Mouse (Mus musculus) heart, adult 2 months (tissue): Measurements from ENCODE around the gene Stab1.

Experiments used
- CTCF ChIP-seq: fragments of 200-600 bp; IDR thresholded peaks from 2 replicates; pipeline ENCODE4 v1.8.1; 2022; ENCODE audit warnings: antibody characterized with exemption, mild to moderate bottlenecking, moderate library complexity
- EP300 ChIP-seq: fragments of 200-500 bp; IDR thresholded peaks from 2 replicates; pipeline ENCODE4 v1.6.1; 2011; ENCODE audit warnings: low read depth, low read length, control low read depth; ENCODE audit not compliant: insufficient read depth

DNA sequence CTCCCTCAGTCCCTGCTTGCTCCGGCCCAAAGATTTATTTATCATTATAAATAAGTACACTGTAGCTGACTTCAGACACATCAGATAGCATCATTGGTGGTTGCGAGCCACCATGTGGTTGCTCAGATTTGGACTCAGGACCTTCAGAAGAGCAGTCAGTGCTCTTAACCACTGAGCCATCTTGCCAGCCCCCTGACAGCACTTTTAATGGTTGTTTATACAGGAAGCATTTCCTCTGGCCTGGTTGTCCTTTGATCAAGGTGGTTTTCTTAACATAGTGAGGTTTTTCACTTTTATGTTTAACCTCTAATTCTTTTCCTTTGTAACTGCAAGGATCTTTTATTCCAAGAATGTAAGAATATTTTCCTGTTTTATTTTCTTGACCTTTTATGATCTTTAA, 26.0 kb upstream of the Stab1 start:
- TF ChIP-seq EP300, result no peak
- TF ChIP-seq CTCF, result no peak
